Mouse (Mus musculus): ENCODE data around the gene Scgb1a1. TPM values are rescaled to one million over a fixed set of nuclear protein-coding genes. Genes with fewer than 3 reads are reported as not detected.

Scgb1a1 gene
- total RNA-seq, 2 experiments from 2014 or later: not detected

Other genes with a start within 250 kb of the Scgb1a1 start
- gene Gng3, start 248.8 kb downstream of the Scgb1a1 start, total RNA-seq (2021): 100 to 1,000 TPM; 319 to 328 TPM
- gene Lrrn4cl, start 237.2 kb downstream of the Scgb1a1 start, total RNA-seq (2021): 1 to 10 TPM in 1 of 2 experiments, under 1 TPM in 1; 0.43 to 1.0 TPM
- 100 to 1,000 TPM; 101 TPM for gene Ubxn1, start 216.5 kb downstream of the Scgb1a1 start, total RNA-seq (2021)
- gene Uqcc3, start 207.0 kb downstream of the Scgb1a1 start, total RNA-seq (2021): 10 to 100 TPM; 26.1 to 33.3 TPM
- 1 to 10 TPM; 3.4 to 7.9 TPM for gene Lbhd1, start 204.2 kb downstream of the Scgb1a1 start, total RNA-seq (2021)
- gene Gm49403, start 204.0 kb downstream of the Scgb1a1 start, total RNA-seq (2021): not detected
- 10 to 100 TPM; 19.5 to 23.4 TPM for gene 1810009A15Rik, start 199.1 kb downstream of the Scgb1a1 start, total RNA-seq (2021)
- gene Gm49416, start 199.0 kb downstream of the Scgb1a1 start, total RNA-seq (2021): 1 to 10 TPM in 1 of 2 experiments, not detected in 1; 1.7 TPM
- 10 to 100 TPM; 22.0 to 23.1 TPM for gene Ints5, start 195.0 kb downstream of the Scgb1a1 start, total RNA-seq (2021)
- gene Ganab, start 189.9 kb downstream of the Scgb1a1 start, total RNA-seq (2021): 10 to 100 TPM; 94.4 to 96.8 TPM
- gene B3gat3, start 167.6 kb downstream of the Scgb1a1 start, total RNA-seq (2021): 100 to 1,000 TPM; 141 to 144 TPM
- gene Rom1, start 158.6 kb downstream of the Scgb1a1 start, total RNA-seq (2021): 1 to 10 TPM; 2.1 to 2.4 TPM
- 1 to 10 TPM; 7.5 to 8.5 TPM for gene Eml3, start 158.4 kb downstream of the Scgb1a1 start, total RNA-seq (2021)
- 10 to 100 TPM; 50.2 to 52.4 TPM for gene Mta2, start 146.1 kb downstream of the Scgb1a1 start, total RNA-seq (2021)
- 10 to 100 TPM; 14.6 to 16.0 TPM for gene Tut1, start 134.1 kb downstream of the Scgb1a1 start, total RNA-seq (2021)
- 100 to 1,000 TPM; 228 to 251 TPM for gene Eef1g, start 120.9 kb downstream of the Scgb1a1 start, total RNA-seq (2021)
- 10 to 100 TPM; 14.5 to 17.8 TPM for gene Ahnak, start 98.7 kb downstream of the Scgb1a1 start, total RNA-seq (2021)
- 10 to 100 TPM; 86.4 to 86.9 TPM for gene Asrgl1, start 47.7 kb upstream of the Scgb1a1 start, total RNA-seq (2021)

All from left cerebral cortex, postnatal 10 days (tissue).